Mouse (Mus musculus) telencephalon, adult 2 months (tissue): ENCODE data around the gene Iars2.
"Not testable (repeated sequence)": the region's sequence is repeated elsewhere in the genome, so short reads cannot be mapped to it uniquely, and the experiment has no call there.

ENCODE experiments used
- DNase-seq: peaks from one replicate; pipeline ENCODE4 v3.0.0-alpha.2; 2011; ENCODE audit warnings: low read depth, low spot score

Gene Iars2

GRCm38 (mm10) chr1:185331983-185332430 is 2.8 kb upstream of the Iars2 start, which contains the start of gene Bpnt1:
Gene Bpnt1, plus strand, starts transcription at chr1:185332149.
- DNase-seq, result peak; percentile 88

DNA sequence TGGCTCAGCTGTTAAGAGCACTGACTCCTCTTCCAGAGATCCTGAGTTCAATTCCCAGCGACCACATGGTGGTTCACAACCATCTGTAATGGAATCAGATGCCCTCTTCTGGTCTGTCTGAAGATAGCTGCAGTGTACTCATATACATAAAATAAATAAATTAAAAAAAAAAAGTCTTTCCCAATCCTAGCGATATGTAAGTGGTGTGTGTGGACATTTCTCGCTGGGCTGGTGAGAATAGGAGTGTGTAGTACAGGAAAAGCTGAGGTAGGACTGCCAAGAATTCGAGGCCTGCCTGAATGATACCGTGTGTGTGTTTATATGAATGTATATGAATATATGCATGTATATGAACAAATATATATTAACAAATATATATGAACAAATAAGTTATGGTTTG is 2.2 kb upstream of the Iars2 start:
- DNase-seq, result no peak

DNA sequence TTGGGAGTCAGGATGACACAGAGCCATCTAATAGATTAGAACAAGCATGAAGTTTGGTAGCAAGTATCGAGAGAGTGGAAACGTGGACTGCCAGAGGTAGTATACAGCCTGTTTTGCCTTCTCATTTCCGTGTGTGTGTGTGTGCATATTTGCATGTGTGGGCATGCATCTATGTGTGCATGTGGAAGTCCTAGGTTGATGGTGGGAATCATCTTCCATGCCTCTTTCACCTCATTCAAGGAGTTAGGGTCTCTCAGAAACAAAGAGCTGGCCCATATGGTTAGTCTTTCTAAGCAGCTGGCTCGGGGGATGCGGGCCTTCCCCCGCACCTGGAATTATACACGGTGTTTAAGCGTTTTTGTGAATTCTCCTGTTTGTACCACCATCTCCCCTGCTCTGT is 655 bp upstream of the Iars2 start:
- no peak for DNase-seq

GRCm38 (mm10) chr1:185327754-185328345 is 1.3 kb downstream of the Iars2 start:
- not testable (repeated sequence) for DNase-seq

DNA sequence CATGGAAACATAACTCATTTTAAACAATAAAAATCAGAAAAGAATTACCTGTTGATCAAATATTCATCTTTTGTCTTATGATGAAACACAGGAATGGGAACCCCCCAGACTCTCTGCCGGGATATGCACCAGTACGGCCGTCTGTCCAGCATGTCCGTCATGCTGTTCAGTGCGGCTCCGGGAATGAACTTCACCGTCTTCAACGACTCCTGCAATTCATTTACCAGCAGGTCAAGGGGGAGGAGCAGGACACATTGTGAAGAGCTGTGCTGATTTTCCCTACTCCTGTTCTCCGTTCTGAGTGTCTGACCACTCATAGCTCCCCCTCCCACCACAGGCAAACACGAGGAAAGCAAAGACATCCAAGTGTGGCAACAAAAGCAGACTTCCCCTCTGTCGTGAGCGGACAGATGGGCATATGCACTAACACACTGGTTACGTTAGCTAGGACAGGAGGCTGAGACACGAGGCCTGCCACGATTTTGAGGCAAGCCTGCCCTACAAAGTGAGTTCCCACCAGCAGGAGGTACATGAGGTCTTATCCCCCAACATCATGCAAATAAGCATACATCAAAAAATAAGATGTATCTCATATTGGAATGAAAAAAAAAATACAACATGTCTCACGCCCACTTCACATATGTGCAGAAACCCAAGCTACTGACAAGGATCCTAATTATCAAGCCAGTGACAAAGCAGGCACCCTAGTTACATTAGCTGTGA is 13.2 kb downstream of the Iars2 start:
- peak; percentile 62 for DNase-seq

GRCm38 (mm10) chr1:185314546-185314945 is 14.7 kb downstream of the Iars2 start:
- no peak for DNase-seq

- no peak for DNase-seq
Observed at GRCm38 (mm10) chr1:185311949-185312348, 17.2 kb downstream of the Iars2 start.

DNA sequence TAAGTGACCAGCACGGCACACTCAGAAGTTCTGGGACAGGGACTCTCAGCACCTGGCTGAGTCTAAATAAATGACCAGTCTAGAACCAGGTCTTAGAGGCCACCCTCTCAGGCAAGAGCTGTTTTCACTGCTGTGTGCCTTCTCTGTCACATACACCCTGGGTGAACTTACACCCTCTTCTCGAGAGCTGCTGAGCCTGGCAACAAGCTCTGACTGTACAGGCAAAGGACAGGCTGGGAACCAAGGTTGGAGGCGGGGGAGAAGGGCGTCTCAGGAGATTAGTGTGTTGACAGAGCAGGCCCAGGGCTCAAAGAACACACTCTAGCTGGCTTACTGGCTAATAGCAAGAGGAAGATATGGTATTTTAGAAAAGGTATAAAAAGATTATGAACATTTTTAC is 20.3 kb downstream of the Iars2 start:
- DNase-seq, result no peak

GRCm38 (mm10) chr1:185308334-185308733 is 20.9 kb downstream of the Iars2 start:
- DNase-seq, result no peak

DNA sequence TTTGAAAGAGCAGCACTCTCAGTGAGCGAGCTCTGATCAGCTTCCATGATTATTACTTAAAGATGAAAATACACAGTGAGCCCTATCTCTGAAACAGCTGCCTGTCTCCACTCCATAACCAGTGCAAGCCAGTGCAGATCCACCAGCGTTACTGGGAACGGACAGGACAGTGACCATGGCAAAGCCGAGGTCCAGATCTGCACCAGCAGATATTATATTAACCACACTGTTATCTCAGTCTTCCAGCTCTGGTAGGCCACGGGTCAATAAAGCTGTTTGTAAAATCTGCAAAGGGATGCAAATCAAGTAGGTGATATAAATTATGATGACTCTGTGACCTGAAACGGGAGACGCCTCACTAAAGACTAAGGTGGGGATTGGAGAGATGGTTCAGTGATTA is 21.6 kb downstream of the Iars2 start:
- no peak for DNase-seq

- no peak for DNase-seq
Observed at GRCm38 (mm10) chr1:185306836-185307235, 22.4 kb downstream of the Iars2 start.

DNA sequence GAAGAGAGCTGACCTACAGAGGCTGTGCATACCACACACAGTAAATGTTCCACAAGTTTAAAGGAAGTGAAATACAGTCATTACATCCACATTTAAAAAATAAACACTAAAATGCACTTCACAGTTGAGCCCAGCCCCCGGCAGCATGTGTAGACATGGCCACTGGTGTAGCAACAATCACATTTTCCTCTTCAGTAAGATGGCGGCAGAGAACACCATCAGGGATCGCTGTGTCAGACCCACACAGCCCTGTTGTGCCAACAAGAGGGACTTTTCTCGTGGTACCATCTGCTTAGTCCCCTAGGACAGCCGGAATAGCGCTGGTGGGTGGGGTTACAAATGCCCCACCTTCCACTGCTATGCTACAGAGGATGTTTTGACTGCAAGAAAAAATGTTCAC is 26.4 kb downstream of the Iars2 start:
- no peak for DNase-seq

GRCm38 (mm10) chr1:185298496-185298895 is 30.7 kb downstream of the Iars2 start:
- no peak for DNase-seq

DNA sequence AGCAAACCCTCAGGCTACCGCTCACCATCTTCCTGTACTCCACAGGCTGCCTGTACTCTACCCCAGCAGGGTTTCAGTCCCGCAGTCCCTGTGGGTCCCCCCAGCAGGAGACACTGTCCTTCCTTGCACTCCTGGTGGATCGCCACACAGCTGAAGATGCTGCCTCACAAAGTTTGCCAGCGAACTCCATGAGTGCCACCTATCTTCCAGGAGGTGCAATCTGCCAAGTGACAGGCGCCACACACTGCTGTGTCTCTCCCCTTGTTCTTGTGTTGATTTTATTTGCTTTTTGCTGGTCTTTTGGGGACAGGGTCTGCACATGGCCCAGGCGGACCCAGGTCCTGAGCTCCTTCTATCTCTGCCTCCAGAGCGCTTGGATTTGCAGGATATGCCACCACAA is 32.3 kb downstream of the Iars2 start:
- no peak for DNase-seq

- DNase-seq, result no peak
Observed at GRCm38 (mm10) chr1:185292646-185293360, 36.4 kb downstream of the Iars2 start.

DNA sequence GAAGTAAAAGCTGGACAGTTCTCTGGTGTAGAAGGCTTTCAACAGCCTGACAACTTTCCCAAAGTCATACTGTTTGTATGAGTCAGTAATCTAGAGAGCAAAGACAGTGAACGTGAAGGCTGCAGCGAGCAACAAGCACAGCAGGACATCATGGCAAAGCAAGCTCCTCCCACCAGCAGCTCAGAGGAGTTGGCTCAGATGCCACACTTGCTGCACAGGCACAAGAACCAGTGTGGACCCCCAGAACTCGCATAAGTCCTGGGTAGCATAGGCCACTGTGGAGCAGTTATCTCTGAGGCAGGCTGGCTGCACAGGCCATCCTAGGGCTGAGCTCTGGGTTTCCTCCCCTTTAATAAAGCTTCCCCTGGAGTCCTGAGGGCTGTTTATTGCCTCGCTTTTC is 37.9 kb downstream of the Iars2 start:
- DNase-seq, result no peak

DNA sequence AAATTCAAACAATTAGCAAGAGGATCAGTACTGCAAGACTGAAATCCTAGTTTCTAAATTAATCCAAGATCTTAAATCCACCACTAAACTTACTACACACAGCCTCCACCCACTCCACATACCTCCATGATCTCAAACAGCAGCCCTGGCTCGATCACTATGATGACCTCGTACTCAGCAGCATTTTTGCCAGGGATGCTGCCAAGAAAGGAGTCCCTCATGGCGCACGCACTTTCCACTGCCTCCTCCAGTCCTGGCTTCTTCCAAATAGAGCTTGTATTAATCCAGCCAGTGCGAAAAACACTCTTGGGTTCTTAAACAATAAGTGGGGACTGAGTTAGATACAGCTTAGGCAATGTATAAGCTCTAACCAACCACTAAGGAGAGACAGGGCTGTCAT is 40.0 kb downstream of the Iars2 start:
- DNase-seq, result no peak

- no peak for DNase-seq
Observed at GRCm38 (mm10) chr1:185287066-185287465, 42.1 kb downstream of the Iars2 start.

DNA sequence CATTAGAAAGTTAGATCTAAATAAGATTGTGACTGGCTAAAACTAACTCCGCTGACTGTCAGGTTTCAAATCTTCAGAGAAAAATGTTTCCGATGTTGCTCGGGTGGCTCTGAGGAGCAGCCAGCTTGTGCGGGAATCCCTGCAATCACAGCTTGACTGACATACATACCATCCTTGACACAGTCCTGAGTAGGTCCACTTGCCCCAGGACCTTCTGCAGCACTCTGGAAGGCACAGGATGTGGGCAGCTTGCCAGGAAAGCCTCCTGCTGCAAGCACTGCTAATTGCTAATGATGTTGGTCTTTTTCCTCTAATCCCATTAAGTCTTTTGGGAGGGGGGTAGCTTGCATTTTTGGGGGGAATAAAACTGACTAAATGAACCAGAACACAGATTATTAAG is 44.0 kb downstream of the Iars2 start:
- no peak for DNase-seq

GRCm38 (mm10) chr1:185284740-185285139 is 44.5 kb downstream of the Iars2 start:
- DNase-seq, result no peak

DNA sequence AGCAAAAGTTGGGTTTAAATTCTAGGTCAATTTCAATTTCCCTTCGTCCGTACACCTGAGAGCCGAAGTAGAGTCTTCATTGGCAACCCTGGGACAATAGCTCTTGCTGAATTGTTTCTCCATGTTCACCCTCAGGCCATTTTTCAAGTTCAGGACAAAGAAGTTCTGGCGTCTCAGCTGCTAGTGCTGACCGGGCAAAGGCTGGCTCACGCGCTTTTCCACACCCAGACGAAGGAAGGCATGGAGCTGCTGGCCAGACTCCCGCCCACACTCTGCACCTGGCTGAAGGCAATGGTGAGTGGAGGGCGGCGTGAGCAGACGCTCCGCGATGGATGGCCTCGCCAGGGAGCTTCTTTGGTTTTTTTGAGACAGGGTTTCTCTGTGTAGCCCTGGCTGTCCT is 45.9 kb downstream of the Iars2 start:
- no peak for DNase-seq

DNA sequence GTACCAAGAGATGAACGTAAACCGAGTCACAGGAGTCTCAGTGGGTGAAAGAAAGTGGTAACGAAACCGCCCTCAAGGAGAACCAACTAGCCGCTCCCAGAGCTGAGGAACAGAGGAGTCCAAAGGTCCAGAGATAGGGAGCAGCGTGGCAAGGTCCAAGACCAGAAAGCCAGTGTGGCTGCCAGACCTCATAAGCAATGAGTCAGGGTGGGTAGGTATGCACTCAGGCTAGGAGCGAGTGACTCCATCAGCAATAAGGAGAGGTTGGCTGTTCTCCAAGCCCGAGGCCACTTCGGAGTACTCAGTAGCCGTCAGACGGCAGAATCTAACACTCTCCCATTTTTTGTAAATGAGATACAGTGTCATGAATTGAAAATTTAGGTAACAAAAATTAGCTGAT is 46.4 kb downstream of the Iars2 start:
- no peak for DNase-seq

GRCm38 (mm10) chr1:185280616-185281015 is 48.6 kb downstream of the Iars2 start:
- DNase-seq, result no peak
